Comparison of ENCODE assay signal across 8 mouse cellular contexts in the genomic region with DNA sequence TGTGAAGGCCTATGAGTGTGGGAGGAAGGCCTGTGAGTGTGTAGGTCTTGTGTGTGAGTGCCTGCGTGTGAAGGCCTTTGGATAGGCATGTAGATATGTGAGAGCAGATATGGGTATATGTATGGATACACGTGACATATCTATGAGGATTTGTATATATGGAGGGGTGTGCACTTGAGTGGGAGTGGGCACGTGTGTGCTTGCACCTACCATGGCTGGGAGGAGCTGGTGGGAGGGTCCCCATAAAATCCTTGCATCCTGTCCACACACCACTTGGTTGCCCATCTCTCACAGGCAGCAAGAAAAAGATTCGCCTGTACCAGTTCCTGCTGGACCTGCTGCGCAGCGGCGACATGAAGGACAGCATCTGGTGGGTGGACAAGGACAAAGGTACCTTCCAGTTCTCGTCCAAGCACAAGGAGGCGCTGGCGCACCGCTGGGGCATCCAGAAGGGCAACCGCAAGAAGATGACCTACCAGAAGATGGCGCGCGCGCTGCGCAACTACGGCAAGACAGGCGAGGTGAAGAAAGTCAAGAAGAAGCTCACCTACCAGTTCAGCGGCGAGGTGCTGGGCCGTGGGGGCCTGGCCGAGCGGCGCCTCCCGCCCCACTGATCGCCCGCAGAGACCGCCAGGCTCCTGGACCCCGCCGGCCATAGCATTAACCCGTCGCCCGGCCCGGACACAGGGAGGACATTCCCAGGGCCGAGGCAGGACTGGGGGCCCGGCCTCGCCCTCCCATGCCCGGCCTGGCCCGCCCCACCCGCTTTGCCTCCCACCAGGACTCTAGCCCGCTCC. TPM values are rescaled to one million over a fixed set of nuclear protein-coding genes. Genes with fewer than 3 reads are reported as not detected.
DNase-seq lines count a peak whose midpoint lies in the region; ATAC-seq lines count a peak whose summit lies in the region.

No protein-coding gene starts in this region.

- peak overlapping the region; percentile 85 for H3K4me2 ChIP-seq in embryonic facial prominence, embryonic 13.5 days
- peak overlapping the region; percentile 95 for H3K4me2 ChIP-seq in kidney, embryonic 15.5 days
- H3K4me2 ChIP-seq in limb, embryonic 15.5 days = peak overlapping the region; percentile 92
- peak overlapping the region; percentile 76 for H3K4me2 ChIP-seq in stomach, embryonic 16.5 days (ENCODE audit: low read depth, low read length)

- H3K27me3 ChIP-seq in embryonic facial prominence, embryonic 13.5 days = peaks cover 22% of the 10 kb centered on the region
- H3K27me3 ChIP-seq in kidney, embryonic 15.5 days = 0 out of 2 replicates have a peak, but pooled peaks cover 13% of the 10 kb centered on the region
- H3K27me3 ChIP-seq in limb, embryonic 15.5 days = peaks cover 6% of the 10 kb centered on the region; the same call in 1 of the 2 replicates
- no peaks in the 10 kb centered on the region for H3K27me3 ChIP-seq in stomach, embryonic 16.5 days (ENCODE audit: control insufficient read depth, insufficient read depth, low read length)

- no peaks in the 10 kb centered on the region for H3K36me3 ChIP-seq in embryonic facial prominence, embryonic 13.5 days
- H3K36me3 ChIP-seq in kidney, embryonic 15.5 days = no peaks in the 10 kb centered on the region
- H3K36me3 ChIP-seq in limb, embryonic 15.5 days = no peaks in the 10 kb centered on the region
- no peaks in the 10 kb centered on the region for H3K36me3 ChIP-seq in stomach, embryonic 16.5 days (ENCODE audit: control insufficient read depth, insufficient read depth, low read length)

- WGBS in embryonic facial prominence, embryonic 13.5 days = 6% methylated on average over 42 of the region's 42 CpGs
- 7% methylated on average over 42 of the region's 42 CpGs for WGBS in kidney, embryonic 15.5 days
- 6% methylated on average over 41 of the region's 42 CpGs for WGBS in limb, embryonic 15.5 days
- WGBS in stomach, embryonic 16.5 days = 8% methylated on average over 39 of the region's 42 CpGs

- no peak overlapping the region for H3K27ac ChIP-seq in embryonic facial prominence, embryonic 13.5 days
- H3K27ac ChIP-seq in kidney, embryonic 15.5 days = 0 out of 2 replicates have a peak overlapping the region, but pooled peaks have one; percentile 13
- H3K27ac ChIP-seq in limb, embryonic 15.5 days = no peak overlapping the region
- no peak overlapping the region for H3K27ac ChIP-seq in stomach, embryonic 16.5 days (ENCODE audit: low read length)

- peak; percentile 70 for DNase-seq in CD4-positive, CD25-positive, alpha-beta regulatory T cell, adult 2 months (ENCODE audit: low read depth, low spot score)
- DNase-seq in heart, adult 9 months (ENCODE audit: low spot score in 2 of 2) = peak; percentile 82 to 94
- peak; percentile 95 for DNase-seq in neural tube, embryonic 10.5 days (ENCODE audit: extremely low spot score, low spot score)

- no peaks in the 10 kb centered on the region for H3K9me3 ChIP-seq in embryonic facial prominence, embryonic 13.5 days
- H3K9me3 ChIP-seq in kidney, embryonic 15.5 days (replicated peaks) = no peaks in the 10 kb centered on the region
- H3K9me3 ChIP-seq in limb, embryonic 15.5 days = no peaks in the 10 kb centered on the region
- H3K9me3 ChIP-seq in stomach, embryonic 16.5 days (replicated peaks; ENCODE audit: control insufficient read depth, low read length) = no peaks in the 10 kb centered on the region

- H3K9ac ChIP-seq in embryonic facial prominence, embryonic 13.5 days = peak overlapping the region; percentile 74
- peak overlapping the region; percentile 67 for H3K9ac ChIP-seq in kidney, embryonic 15.5 days
- H3K9ac ChIP-seq in limb, embryonic 15.5 days = peak overlapping the region; percentile 44
- H3K9ac ChIP-seq in stomach, embryonic 16.5 days (ENCODE audit: low read length) = peak overlapping the region; percentile 73

- 0 out of 2 replicates have a peak, but pooled peaks cover 9% of the 10 kb centered on the region for H3K4me1 ChIP-seq in embryonic facial prominence, embryonic 13.5 days
- peaks cover 8% of the 10 kb centered on the region for H3K4me1 ChIP-seq in kidney, embryonic 15.5 days
- peaks cover 11% of the 10 kb centered on the region for H3K4me1 ChIP-seq in limb, embryonic 15.5 days
- no peaks in the 10 kb centered on the region for H3K4me1 ChIP-seq in stomach, embryonic 16.5 days (ENCODE audit: control insufficient read depth, insufficient read depth, low read length)

- ATAC-seq in CD4-positive, CD25-positive, alpha-beta regulatory T cell, adult 4 months = no peak
- ATAC-seq in embryonic facial prominence, embryonic 13.5 days (ENCODE audit: insufficient number of reproducible peaks, insufficient read depth, low FRiP score, low TSS enrichment, low read depth) = peak; percentile 43; the same call in 1 of the 2 replicates
- ATAC-seq in kidney, embryonic 15.5 days (replicated peaks; ENCODE audit: low FRiP score) = peak; percentile 79
- ATAC-seq in limb, embryonic 15.5 days (ENCODE audit: insufficient number of reproducible peaks, low FRiP score, low TSS enrichment, low read depth) = no peak; the same call in 1 of the 2 replicates
- ATAC-seq in stomach, embryonic 16.5 days (ENCODE audit: insufficient read depth, low FRiP score) = peak; percentile 78

- H3K4me3 ChIP-seq in embryonic facial prominence, embryonic 13.5 days = peak overlapping the region; percentile 49
- H3K4me3 ChIP-seq in kidney, embryonic 15.5 days (replicated peaks) = peak overlapping the region; percentile 52
- H3K4me3 ChIP-seq in limb, embryonic 15.5 days = peak overlapping the region; percentile 44
- H3K4me3 ChIP-seq in stomach, embryonic 16.5 days (replicated peaks; ENCODE audit: low read length) = peak overlapping the region; percentile 44

RNA-seq across cellular contexts. Expression of a gene that starts 3.0 kb away (rescaled TPM):
- not detected for polyA plus RNA-seq in CD4-positive, CD25-positive, alpha-beta regulatory T cell, adult 4 months (2017; shearing (Covaris generic))
- polyA plus RNA-seq in embryonic facial prominence, embryonic 13.5 days (2015; fragmentation: Nextera tagmentation; extraction: Ambion mirVana) = 0.08 and 2.4 TPM in 2 replicates
- polyA plus RNA-seq in kidney, embryonic 15.5 days (2015; fragmentation: Nextera tagmentation; extraction: Ambion mirVana) = 0.10 and 0.13 TPM in 2 replicates
- 0.09 and 0.34 TPM in 2 replicates for polyA plus RNA-seq in limb, embryonic 15.5 days (2015; fragmentation: Nextera tagmentation; extraction: Ambion mirVana)
- polyA plus RNA-seq in stomach, embryonic 16.5 days (2015; fragmentation: Nextera tagmentation; extraction: Ambion mirVana) = 0.17 and 0.54 TPM in 2 replicates

RNA-seq across cellular contexts. Expression of a gene that starts 32.8 kb away (rescaled TPM):
- under 1 TPM in 1 of 2 experiments, not detected in 1; 0.49 TPM for polyA plus RNA-seq in CD4-positive, CD25-positive, alpha-beta regulatory T cell, adult 4 months (2017; shearing (Covaris generic))
- polyA plus RNA-seq in embryonic facial prominence, embryonic 13.5 days (2015; fragmentation: Nextera tagmentation; extraction: Ambion mirVana) = 7.2 and 7.5 TPM in 2 replicates
- 4.7 and 5.4 TPM in 2 replicates for polyA plus RNA-seq in kidney, embryonic 15.5 days (2015; fragmentation: Nextera tagmentation; extraction: Ambion mirVana)
- 9.4 and 12.6 TPM in 2 replicates for polyA plus RNA-seq in limb, embryonic 15.5 days (2015; fragmentation: Nextera tagmentation; extraction: Ambion mirVana)
- polyA plus RNA-seq in stomach, embryonic 16.5 days (2015; fragmentation: Nextera tagmentation; extraction: Ambion mirVana) = 5.1 and 6.7 TPM in 2 replicates

RNA-seq across cellular contexts. Expression of a gene that starts 44.8 kb away (rescaled TPM):
- polyA plus RNA-seq in CD4-positive, CD25-positive, alpha-beta regulatory T cell, adult 4 months (2017; shearing (Covaris generic)) = 10 to 100 TPM; 33.1 to 55.2 TPM
- 64.3 and 67.4 TPM in 2 replicates for polyA plus RNA-seq in embryonic facial prominence, embryonic 13.5 days (2015; fragmentation: Nextera tagmentation; extraction: Ambion mirVana)
- 41.2 and 48.5 TPM in 2 replicates for polyA plus RNA-seq in kidney, embryonic 15.5 days (2015; fragmentation: Nextera tagmentation; extraction: Ambion mirVana)
- 88.8 and 89.4 TPM in 2 replicates for polyA plus RNA-seq in limb, embryonic 15.5 days (2015; fragmentation: Nextera tagmentation; extraction: Ambion mirVana)
- polyA plus RNA-seq in stomach, embryonic 16.5 days (2015; fragmentation: Nextera tagmentation; extraction: Ambion mirVana) = 43.7 and 51.3 TPM in 2 replicates

Comparison
In these comparisons a context has a peak if more than half of its experiments do, and no peak if none do; other contexts are left out.
1. ATAC-seq: peak in embryonic facial prominence, embryonic 13.5 days (single experiment), kidney, embryonic 15.5 days (single experiment) and stomach, embryonic 16.5 days (single experiment); none in CD4-positive, CD25-positive, alpha-beta regulatory T cell, adult 4 months (single experiment) and limb, embryonic 15.5 days (single experiment).
2. Peak in every context shown above with its lines, with median percentiles within 50 percentile points of each other: DNase-seq, H3K4me2 ChIP-seq, H3K4me3 ChIP-seq and H3K9ac ChIP-seq.